Mouse (Mus musculus) effector memory CD4-positive, alpha-beta T cell, adult 7 months (primary cell): Measurements from ENCODE around the gene Prl8a9. TPM values are rescaled to one million over a fixed set of nuclear protein-coding genes. Genes with fewer than 3 reads are reported as not detected.

Experiments
- polyA plus RNA-seq: library from polyadenylated mRNA; unstranded; fragments of 100-300 nt; shearing (Covaris generic); gene quantifications from one replicate; pipeline ENCODE4 v1.2.1, GENCODE M21; 2017

Prl8a9 gene
- not detected for polyA plus RNA-seq

GRCm38 (mm10) chr13:27564506-27564905, at the start of gene Prl8a9:
TSS of gene Prl8a9 (minus strand) at chr13:27564606.

DNA sequence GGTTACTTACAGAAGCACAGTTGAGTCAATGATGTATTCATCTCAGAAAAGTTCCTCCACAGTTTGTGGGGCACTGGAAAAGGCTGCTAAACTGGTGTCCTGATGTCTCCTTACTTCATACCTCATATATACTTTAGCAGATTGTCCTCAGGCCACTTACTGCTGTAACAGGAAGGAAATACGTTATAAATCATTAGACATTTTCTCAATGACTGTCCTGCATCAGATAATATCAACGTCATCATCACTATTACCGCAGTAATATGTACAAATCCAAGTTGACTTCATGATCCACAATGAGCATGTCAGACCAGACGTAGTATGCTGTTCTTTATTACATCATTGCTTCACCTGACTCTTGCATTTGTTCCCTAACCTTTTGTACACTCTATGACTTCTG, 46.1 kb upstream of the Prl8a9 start, which contains the start of gene Prl7b1:
TSS of gene Prl7b1 (minus strand) at position 101 of the 400 bp plus-strand sequence.

DNA sequence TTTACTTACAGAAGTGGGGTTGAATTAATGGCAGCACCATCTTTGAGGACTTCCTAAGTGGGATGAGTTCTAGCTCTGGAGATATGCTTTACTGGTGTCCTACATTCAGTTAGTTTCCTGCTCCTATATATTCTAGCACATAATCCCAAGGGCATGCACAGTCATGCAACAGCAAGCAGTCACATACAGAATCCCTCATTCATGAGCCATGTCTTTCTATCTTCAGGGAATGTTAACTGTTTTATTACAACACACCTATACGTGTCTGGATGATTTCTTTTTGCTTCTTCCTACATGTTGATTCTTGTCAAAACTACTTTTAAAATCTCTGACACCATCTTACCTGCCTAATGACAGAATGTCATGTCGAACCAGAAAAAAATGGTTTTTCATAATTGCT, 17.7 kb upstream of the Prl8a9 start, which contains the start of gene Prl8a1:
TSS of gene Prl8a1 (minus strand) at position 101 of the 400 bp plus-strand sequence.

DNA sequence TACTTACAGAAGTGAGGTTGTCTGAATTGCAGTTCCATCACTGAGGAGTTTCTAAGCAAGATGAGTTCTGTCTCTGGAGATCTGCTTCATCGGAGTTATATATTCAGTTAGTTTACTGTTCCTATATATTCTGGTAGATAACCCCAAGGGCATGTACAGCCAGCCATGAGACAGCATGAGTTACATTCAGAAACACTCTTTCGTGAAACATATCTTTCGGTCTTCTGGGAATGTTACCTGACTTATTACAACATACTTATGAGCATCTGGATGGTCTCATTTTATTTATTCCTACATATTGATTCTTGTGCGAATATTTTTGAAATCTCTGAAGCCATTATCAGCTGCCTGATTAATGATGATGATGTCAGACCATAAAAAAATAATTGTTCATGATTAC, 51.3 kb downstream of the Prl8a9 start, which contains the start of gene Prl8a8:
TSS of gene Prl8a8 (minus strand) at position 101 of the 400 bp plus-strand sequence.

Other genes starting within 250 kb of the Prl8a9 start
- gene Prl8a2, start 218.9 kb downstream of the Prl8a9 start, polyA plus RNA-seq, result not detected
- not detected for gene Prl2b1, start 173.8 kb downstream of the Prl8a9 start, polyA plus RNA-seq
- gene Prl8a6, start 125.9 kb downstream of the Prl8a9 start, polyA plus RNA-seq, result not detected
- not detected for gene Prl8a8, start 51.4 kb downstream of the Prl8a9 start, polyA plus RNA-seq
- gene Prl8a1, start 17.6 kb upstream of the Prl8a9 start, polyA plus RNA-seq, result not detected
- not detected for gene Prl7b1, start 46.0 kb upstream of the Prl8a9 start, polyA plus RNA-seq
- gene Prl7a1, start 77.9 kb upstream of the Prl8a9 start, polyA plus RNA-seq, result not detected
- not detected for gene Prl7a2, start 103.4 kb upstream of the Prl8a9 start, polyA plus RNA-seq
- not detected for gene Prl7d1, start 152.1 kb upstream of the Prl8a9 start, polyA plus RNA-seq
- not detected for gene Prl7c1, start 216.2 kb upstream of the Prl8a9 start, polyA plus RNA-seq
- not detected for gene Prl2a1, start 237.0 kb upstream of the Prl8a9 start, polyA plus RNA-seq